Mouse (Mus musculus) heart, embryonic 12.5 days (tissue): ENCODE results near the gene Vmn1r170. TPM values are rescaled to one million over a fixed set of nuclear protein-coding genes. Genes with fewer than 3 reads are reported as not detected.
"Not testable (repeated sequence)": the region's sequence is repeated elsewhere in the genome, so short reads cannot be mapped to it uniquely, and the experiment has no call there.

Experiments
- ATAC-seq: fragments of 200-750 bp; cut with Nextera tagmentation; 2 replicates; pipeline ENCODE4 v1.8.0; 2017; ENCODE audit warnings: moderate TSS enrichment, moderate library complexity; ENCODE audit not compliant: insufficient number of reproducible peaks, low FRiP score
- H3K27ac ChIP-seq: fragments of 300-500 bp; sonication (generic); 2 replicates; pipeline ENCODE4 v1.5.1; 2016; ENCODE audit warnings: mild to moderate bottlenecking, moderate library complexity; ENCODE audit not compliant: poor library complexity, severe bottlenecking
- H3K27me3 ChIP-seq: fragments of 300-500 bp; sonication (generic); replicated peaks from 2 replicates; pipeline ENCODE4 v1.6.1; 2016; ENCODE audit warnings: mild to moderate bottlenecking, moderate library complexity
- H3K36me3 ChIP-seq: fragments of 300-500 bp; sonication (generic); 2 replicates; pipeline ENCODE4 v1.6.1; 2016; ENCODE audit warnings: mild to moderate bottlenecking, moderate library complexity
- H3K4me1 ChIP-seq: fragments of 300-500 bp; sonication (generic); replicated peaks from 2 replicates; pipeline ENCODE4 v1.6.1; 2016; ENCODE audit warnings: mild to moderate bottlenecking
- H3K4me2 ChIP-seq: fragments of 300-500 bp; sonication (generic); 2 replicates; pipeline ENCODE4 v1.6.1; 2016; ENCODE audit warnings: mild to moderate bottlenecking, moderate library complexity
- H3K4me3 ChIP-seq: fragments of 300-500 bp; sonication (generic); 2 replicates; pipeline ENCODE4 v1.5.1; 2016; ENCODE audit warnings: mild to moderate bottlenecking
- H3K9ac ChIP-seq: fragments of 300-500 bp; sonication (generic); 2 replicates; pipeline ENCODE4 v1.6.1; 2016; ENCODE audit warnings: mild to moderate bottlenecking, moderate library complexity
- H3K9me3 ChIP-seq: fragments of 300-500 bp; sonication (generic); replicated peaks from 2 replicates; pipeline ENCODE4 v1.6.1; 2016; ENCODE audit warnings: mild to moderate bottlenecking, moderate library complexity
- WGBS: fragments of 180-500 bp; shearing (Covaris S2); methylation state at CpG from one replicate; pipeline ENCODE4 v1.1.7; 2016; 5-methylcytosine and 5-hydroxymethylcytosine counted together
- polyA plus RNA-seq: library from polyadenylated mRNA; unstranded; fragments of >200 nt; fragmentation: Nextera tagmentation; extraction: Ambion mirVana; gene quantifications from 2 replicates; pipeline ENCODE4 v1.2.1, GENCODE M21; 2016

Gene Vmn1r170
- polyA plus RNA-seq: not detected in 2 replicates

GRCm38 (mm10) chr7:23605875-23606274, at the start of gene Vmn1r170:
Vmn1r170 (plus strand) TSS chr7:23606175.
- not testable (repeated sequence) for H3K9me3 ChIP-seq, H3K27ac ChIP-seq, H3K9ac ChIP-seq, H3K27me3 ChIP-seq, H3K36me3 ChIP-seq, ATAC-seq, H3K4me3 ChIP-seq, H3K4me1 ChIP-seq, H3K4me2 ChIP-seq
- 28% methylated on average over 1 of the region's 1 CpGs for WGBS

GRCm38 (mm10) chr7:23575226-23575625, 30.7 kb upstream of the Vmn1r170 start, which contains the start of gene Vmn1r169:
Vmn1r169 (plus strand) TSS chr7:23575526.
- H3K9me3 ChIP-seq, H3K4me3 ChIP-seq, H3K4me2 ChIP-seq, H3K27me3 ChIP-seq, ATAC-seq, H3K4me1 ChIP-seq, H3K36me3 ChIP-seq, H3K9ac ChIP-seq, H3K27ac ChIP-seq: not testable (repeated sequence)
- 67% methylated on average over 1 of the region's 2 CpGs for WGBS

DNA sequence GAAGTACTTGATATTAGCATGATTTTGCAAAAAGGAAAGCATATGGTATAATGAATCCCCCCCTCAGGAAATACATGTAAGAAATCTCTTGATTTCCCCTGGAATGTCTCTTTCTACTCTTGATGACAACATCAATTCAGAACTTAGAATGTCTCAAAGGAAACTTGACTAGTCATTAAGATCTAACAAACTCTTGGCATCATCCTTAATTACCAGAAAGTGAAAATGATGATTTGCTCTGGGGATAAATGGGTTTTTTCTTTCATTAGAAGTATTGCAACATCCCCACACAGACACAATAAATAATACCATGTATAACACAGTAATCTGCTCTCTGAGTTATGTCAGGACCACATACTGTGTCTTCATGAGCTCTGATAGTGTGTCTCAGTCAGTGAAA, 24.4 kb downstream of the Vmn1r170 start, which contains the start of gene Vmn1r171:
Gene Vmn1r171, plus strand, starts transcription at position 301 of the 400 bp plus-strand sequence.
- ATAC-seq: no peak
- no peak within 1 kb of the TSS for H3K4me2 ChIP-seq
- no peak within 1 kb of the TSS for H3K9ac ChIP-seq
- H3K27ac ChIP-seq: no peak within 1 kb of the TSS
- H3K9me3 ChIP-seq: peaks cover 8% of the 10 kb centered on the region
- H3K27me3 ChIP-seq: no peaks in the 10 kb centered on the region
- H3K4me3 ChIP-seq: no peak within 1 kb of the TSS
- H3K36me3 ChIP-seq: no peaks in the 10 kb centered on the region
- H3K4me1 ChIP-seq: no peaks in the 10 kb centered on the region

Other genes starting within 250 kb of the Vmn1r170 start
- not detected in 2 replicates for gene Nlrp5, start 220.3 kb upstream of the Vmn1r170 start, polyA plus RNA-seq
- gene Vmn1r167, start 99.0 kb upstream of the Vmn1r170 start, polyA plus RNA-seq: not detected in 2 replicates
- not detected in 2 replicates for gene Vmn1r168, start 66.4 kb upstream of the Vmn1r170 start, polyA plus RNA-seq
- gene Vmn1r169, start 30.6 kb upstream of the Vmn1r170 start, polyA plus RNA-seq: not detected in 2 replicates
- not detected in 2 replicates for gene Vmn1r171, start 24.5 kb downstream of the Vmn1r170 start, polyA plus RNA-seq
- not detected in 2 replicates for gene Vmn1r172, start 52.1 kb downstream of the Vmn1r170 start, polyA plus RNA-seq
- not detected in 2 replicates for gene Vmn1r173, start 94.5 kb downstream of the Vmn1r170 start, polyA plus RNA-seq
- gene Vmn1r174, start 146.1 kb downstream of the Vmn1r170 start, polyA plus RNA-seq: not detected in 2 replicates
- gene Vmn1r175, start 204.5 kb downstream of the Vmn1r170 start, polyA plus RNA-seq: not detected in 2 replicates
- gene Vmn1r176, start 231.2 kb downstream of the Vmn1r170 start, polyA plus RNA-seq: not detected in 2 replicates